Mouse (Mus musculus) left cerebral cortex, postnatal 4 days (tissue): Measurements from ENCODE around the gene Lypd6b. TPM values are rescaled to one million over a fixed set of nuclear protein-coding genes. Genes with fewer than 3 reads are reported as not detected.
A peak's percentile ranks its signal among the peaks of the same experiment; 100 is the strongest.

Experiments used
- DNase-seq: peaks from one replicate; pipeline ENCODE4 v3.0.0-alpha.2; 2022
- intact Hi-C: fragments of 180-260 bp; cut with DNase I; formaldehyde crosslinking; loops from one replicate; pipeline ENCODE4 v1.15.1; 2025
- total RNA-seq, 2 experiments: library from RNA; stranded (reverse); gene quantifications; 2 replicates each; pipeline ENCODE4 v1.2.3; 2021

Lypd6b gene
- total RNA-seq, 2 experiments from 2014 or later, result 19.3 to 21.4 TPM

DNA sequence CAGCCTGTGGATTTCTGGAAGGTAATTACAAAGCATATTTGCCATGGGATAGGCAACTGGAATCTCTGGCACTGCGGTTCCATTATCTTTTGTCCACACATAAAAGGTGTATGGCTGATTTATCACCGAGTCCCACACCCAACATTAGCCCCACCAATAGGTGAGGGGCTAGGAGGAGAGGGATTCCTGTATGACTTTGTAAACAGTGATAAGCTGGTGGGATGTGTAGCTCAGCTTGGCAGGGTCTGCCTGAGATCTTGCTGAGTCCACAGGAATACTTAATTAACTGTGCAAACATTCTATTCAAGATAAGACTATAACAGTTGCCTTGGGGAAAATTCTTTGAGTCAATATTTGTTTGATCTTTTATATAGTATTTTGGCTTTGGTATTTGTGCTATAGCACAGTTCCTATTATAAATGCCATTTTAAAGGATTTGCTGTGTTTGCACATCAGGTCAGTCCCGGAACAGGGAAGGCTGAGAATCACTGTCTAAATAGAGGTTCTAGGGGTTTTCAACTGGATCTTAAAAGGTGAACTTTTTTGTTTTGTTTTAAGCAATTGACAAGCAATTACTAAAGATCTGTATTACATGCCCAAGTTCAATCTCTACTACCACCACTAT, 28.3 kb downstream of the Lypd6b start:
- intact Hi-C loops, result no loop called here
- no peak for DNase-seq

GRCm38 (mm10) chr2:49816549-49816948, 29.1 kb downstream of the Lypd6b start:
- DNase-seq, result no peak
- intact Hi-C loops, result no loop called here

DNA sequence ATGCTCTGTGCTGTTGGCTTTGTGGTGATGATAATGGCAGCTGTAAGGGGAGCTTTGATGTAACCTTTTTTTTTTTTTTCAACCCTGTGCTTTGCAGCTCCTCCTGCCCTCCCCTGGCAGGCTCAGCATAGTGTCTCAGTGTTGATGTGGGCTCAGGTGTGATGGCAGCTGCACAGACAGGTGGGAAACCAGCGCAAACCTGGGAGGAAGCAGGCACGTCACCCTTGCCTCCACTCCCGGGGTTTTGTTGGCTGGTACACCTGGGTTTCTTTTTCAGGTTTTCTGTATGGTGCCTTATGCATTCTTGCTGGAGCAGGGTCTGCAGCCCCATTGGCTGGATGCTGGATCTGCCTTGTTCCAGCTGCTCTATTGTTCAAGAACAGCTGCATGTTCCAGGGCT, 29.7 kb downstream of the Lypd6b start:
- no peak for DNase-seq
- intact Hi-C loops, result no loop called here

GRCm38 (mm10) chr2:49818126-49818525, 30.6 kb downstream of the Lypd6b start:
- intact Hi-C loops, result no loop called here
- DNase-seq, result no peak

DNA sequence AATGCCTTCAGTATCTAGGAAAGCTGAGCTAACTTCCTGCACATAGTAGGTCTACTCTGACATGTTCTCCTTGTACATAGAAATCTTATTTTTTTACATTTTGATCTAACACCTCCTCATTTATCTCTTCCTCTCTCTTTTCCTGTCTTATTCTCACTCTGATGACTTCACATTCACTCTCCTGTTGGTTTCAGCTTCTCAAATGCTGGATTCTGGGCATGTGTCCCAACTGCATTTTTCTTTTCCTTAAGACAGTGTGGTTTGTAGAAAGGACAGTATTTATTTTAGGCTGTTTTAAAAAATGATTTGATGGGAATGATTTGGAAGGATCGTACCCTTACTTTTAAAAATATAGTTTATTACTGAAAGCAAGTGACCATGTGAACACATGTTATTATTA, 34.8 kb downstream of the Lypd6b start:
- intact Hi-C loops, result no loop called here
- no peak for DNase-seq

DNA sequence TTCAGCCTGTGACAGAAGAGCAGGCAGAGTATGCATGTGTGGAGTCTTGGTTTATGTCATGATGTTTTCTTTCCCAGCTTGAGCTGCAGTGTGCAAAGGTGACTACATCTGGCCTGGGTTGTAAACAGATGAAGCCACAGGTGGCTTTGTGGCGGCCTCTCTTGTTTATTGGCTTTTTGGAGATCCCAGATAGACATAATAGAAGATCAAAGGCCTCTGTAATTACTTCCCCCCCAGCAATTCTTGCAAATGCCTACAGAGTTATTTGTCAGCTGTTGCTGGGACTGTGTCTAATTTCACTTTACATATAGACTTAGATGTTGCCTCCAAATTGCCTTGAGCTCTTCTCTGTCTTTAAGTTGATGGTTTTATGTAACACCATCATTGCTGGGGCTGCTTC, 38.1 kb downstream of the Lypd6b start:
- intact Hi-C loops, result no loop called here
- DNase-seq, result no peak

GRCm38 (mm10) chr2:49827756-49828155, 40.3 kb downstream of the Lypd6b start:
- intact Hi-C loops, result no loop called here
- DNase-seq, result no peak

DNA sequence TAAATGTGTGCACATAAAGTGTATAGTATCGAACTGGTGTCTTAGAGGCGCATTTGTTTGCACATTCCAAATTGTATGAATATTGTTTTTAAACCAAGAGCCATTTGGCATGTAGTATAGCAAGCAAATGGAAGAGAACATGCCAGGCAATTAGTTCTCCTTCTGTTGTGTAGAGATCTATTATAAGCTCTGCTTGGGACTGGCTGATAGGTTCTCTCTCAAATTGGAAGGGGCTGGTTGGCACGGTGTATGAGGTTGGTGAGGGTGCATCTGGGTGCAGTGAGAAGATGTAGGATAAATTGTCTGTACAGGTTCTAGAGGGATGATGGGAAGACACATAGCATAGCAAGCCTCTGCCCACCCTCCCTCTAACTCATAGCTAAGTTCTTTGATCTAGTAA, 42.9 kb downstream of the Lypd6b start:
- intact Hi-C loops, result no loop called here
- DNase-seq, result no peak

DNA sequence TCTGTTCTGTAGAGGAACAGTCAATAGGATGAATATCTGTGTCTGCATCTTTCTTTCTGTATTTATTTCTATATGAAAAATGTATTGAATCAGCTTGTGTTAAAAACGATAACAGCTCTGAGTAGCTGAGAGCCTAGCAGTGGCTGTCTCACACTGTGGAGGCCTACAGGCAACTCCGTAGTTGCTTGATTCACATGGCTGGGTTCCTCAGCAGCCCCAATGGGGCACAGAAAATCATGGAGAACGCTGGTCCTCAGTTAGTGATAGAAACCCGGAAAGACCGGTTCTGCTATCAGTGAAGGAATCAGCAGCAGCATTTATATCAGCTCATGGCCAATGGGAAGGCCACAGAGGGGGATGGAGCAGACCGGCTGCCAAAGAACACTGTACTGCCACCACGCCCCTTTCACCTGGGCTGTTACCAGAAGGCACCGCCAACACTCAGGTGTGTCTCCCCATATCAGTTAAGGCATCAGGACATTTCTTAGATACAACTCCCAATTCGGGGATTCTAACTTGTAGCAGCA, 44.9 kb downstream of the Lypd6b start:
- intact Hi-C loops, result no loop called here
- no peak for DNase-seq

DNA sequence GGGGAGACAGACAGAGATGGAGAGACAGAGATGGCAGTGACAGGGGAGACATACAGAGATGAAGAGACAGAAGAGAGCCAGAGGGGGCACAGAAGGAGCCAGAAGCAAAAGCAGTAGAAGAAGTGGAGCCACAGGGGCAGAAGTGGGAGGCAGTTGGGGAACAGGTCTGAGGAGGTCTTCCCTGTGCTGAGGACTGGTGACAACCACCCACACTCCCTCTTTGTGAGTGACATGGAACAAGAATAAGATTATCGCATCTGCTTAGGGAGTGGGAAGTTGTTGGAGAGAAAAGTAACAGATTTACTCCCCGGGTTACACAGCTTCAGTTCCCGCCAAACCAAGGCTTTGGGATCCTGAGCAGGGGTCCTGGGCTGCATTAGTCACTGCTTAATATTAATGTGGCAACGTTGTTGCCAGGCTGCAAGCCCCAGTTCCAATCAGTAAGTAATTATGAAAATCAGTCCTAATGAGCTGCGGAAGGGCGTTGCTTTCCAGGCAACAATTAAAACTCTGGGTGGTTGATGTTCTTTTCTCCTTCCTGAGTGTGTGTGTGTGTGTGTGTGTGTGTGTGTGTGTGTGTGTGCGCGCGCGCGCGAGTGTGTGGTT, 50.1 kb downstream of the Lypd6b start:
- intact Hi-C loops, result no loop called here

GRCm38 (mm10) chr2:49838611-49839010, 51.1 kb downstream of the Lypd6b start:
- intact Hi-C loops, result no loop called here
- no peak for DNase-seq

More for the DNA sequence above, 50.1 kb downstream of the Lypd6b start:
- no peak for DNase-seq

- intact Hi-C loops, result no loop called here
- peak; percentile 86 for DNase-seq
Observed at GRCm38 (mm10) chr2:49840573-49840972, 53.1 kb downstream of the Lypd6b start.

GRCm38 (mm10) chr2:49841089-49841488, 53.6 kb downstream of the Lypd6b start:
- DNase-seq, result peak; percentile 65
- intact Hi-C loops, result no loop called here

- intact Hi-C loops, result no loop called here
- DNase-seq, result no peak
Observed at GRCm38 (mm10) chr2:49845104-49845503, 57.6 kb downstream of the Lypd6b start.

DNA sequence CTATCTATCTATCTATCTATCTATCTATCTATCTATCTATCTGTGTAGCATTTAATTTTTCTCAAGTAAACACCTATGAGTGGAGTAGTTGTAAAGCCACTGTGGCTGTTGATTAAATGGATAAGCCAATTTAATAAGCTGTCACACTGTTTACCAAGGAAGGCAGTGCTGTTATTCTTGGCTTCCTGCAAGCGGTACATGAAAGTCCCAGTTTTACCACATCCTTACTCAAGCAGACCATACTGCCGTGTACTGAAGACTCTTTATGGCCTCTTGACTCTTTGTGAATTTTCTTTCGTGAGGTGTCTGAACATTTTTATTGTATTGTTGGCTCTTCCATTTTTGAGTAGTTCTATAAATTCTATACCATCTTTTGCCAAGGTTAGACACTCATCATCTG, 58.6 kb downstream of the Lypd6b start:
- DNase-seq, result no peak
- intact Hi-C loops, result no loop called here

- intact Hi-C loops, result no loop called here
Observed at GRCm38 (mm10) chr2:49846880-49847279, 59.4 kb downstream of the Lypd6b start.

DNA sequence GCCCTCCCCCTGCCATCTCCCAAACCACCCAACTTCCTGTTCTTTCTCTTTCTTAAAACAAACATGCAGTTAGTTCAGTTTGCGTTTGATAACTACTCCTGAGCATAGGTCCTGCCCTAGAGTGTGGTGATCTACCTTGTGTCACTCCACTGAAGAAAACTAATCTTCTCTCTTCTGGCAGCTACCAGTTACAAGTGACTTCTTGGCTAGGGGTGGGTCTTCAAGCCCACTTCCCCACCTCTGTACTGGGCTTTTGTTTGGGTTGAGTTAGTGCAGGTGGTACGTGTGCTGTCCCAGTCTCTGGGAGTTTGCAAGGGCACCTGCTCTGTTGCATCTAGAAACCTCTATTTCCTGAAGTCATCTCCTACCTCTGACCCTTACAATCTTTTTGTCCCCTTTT, 60.3 kb downstream of the Lypd6b start:
- intact Hi-C loops, result no loop called here

More at GRCm38 (mm10) chr2:49846880-49847279, 59.4 kb downstream of the Lypd6b start:
- no peak for DNase-seq

DNA sequence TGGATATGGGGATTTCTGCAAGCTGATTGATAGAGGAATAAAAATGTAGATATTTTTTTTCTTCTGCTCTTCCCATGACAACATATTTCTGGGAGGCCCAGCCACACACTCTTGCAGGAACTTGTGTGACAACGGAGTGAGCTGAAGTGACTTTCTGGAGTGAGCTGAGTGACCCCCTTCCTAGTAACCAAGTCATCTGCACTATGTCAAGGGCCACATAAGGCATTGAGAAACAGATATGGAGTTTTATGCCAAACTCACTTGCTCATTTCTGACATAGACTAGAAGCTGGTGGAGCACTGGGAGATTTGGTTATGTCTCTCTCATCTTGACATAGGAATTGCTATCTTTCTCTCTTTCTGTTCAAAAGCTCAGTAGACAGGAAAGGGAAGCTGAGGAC, 62.3 kb downstream of the Lypd6b start:
- DNase-seq, result no peak
- intact Hi-C loops, result no loop called here

More for the DNA sequence above, 60.3 kb downstream of the Lypd6b start:
- DNase-seq, result no peak

GRCm38 (mm10) chr2:49851977-49852376, 64.5 kb downstream of the Lypd6b start:
- intact Hi-C loops, result no loop called here
- DNase-seq, result no peak

DNA sequence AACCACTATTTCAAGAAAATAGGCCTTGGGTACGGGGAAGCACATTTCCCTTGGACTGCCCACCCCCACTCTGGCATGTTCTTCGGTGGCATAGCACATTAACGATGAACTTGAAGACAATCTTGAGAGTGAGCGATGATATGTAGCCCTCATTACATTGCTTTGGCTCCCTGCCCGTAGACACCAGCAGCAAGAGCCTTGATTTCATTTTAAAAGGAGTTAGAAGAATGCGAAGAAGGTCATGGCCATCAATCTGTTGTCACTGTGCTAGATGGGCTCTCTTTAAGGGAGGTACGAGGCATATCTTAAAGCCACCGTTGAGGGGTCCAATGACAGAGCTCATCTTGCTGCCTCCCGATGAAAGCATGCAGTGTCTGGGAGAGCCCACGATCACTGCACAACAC, 68.7 kb downstream of the Lypd6b start:
- DNase-seq, result peak; percentile 12
- intact Hi-C loops, result no loop called here

DNA sequence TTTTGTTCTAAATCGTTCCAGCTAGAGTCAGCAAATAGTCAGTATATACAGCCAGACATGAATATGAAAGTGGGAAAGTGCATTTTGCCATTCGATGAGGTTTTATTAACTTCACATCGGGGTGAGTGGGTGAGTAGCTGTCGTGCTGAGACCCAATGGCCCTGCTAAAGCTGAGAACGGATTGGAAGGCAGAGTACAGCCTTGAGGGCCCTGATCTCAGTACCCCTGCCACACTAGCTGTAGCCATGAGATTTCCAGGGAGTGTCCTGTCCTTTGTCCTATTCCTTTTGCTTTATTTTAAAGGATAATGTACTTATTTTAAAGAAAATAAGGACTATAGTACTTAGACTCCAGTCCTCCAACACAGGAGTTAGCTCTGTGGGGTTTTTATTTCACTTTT, 69.1 kb downstream of the Lypd6b start:
- intact Hi-C loops, result no loop called here
- DNase-seq, result no peak

GRCm38 (mm10) chr2:49860219-49860962, 72.9 kb downstream of the Lypd6b start:
- DNase-seq, result no peak
- intact Hi-C loops, result no loop called here
